Mouse (Mus musculus) testis, adult 2 months (tissue): ENCODE results near the gene 1700012B07Rik.

Experiments used
- CTCF ChIP-seq: fragments of 200-500 bp; IDR thresholded peaks from 2 replicates; pipeline ENCODE4 v1.5.1; 2012; ENCODE audit warnings: low read depth, mild to moderate bottlenecking, inconsistent platforms, low read length, moderate library complexity; ENCODE audit not compliant: control insufficient read depth, insufficient read depth, insufficient replicate concordance
- POLR2A ChIP-seq: fragments of 200-500 bp; IDR thresholded peaks from 2 replicates; pipeline ENCODE4 v1.6.1; 2012; ENCODE audit warnings: low read depth, mild to moderate bottlenecking, inconsistent platforms, low read length, moderate library complexity; ENCODE audit not compliant: control insufficient read depth

DNA sequence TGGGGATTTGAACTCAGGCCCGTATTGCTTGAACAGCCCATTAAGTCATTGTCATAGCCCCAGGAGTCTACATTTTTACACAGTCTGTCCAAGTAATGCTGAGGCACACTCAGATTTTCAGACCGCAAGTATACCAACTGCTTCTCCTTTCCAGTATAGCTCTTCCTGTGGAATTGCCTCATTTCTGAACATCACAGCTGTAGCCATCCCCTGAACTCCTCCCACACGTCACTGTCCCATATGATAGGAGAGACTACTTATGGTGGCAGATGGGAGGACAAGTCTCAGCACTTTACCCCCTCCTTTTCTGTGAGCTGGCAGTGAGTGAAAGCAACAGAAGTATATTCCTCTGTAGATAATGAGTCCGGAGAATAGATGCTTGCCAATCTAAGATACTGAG lies 34.3 kb downstream of the 1700012B07Rik start:
- TF ChIP-seq CTCF (no peak), POLR2A (no peak)
